Mouse (Mus musculus): Measurements from ENCODE around the gene Fbxo3. TPM values are rescaled to one million over a fixed set of nuclear protein-coding genes. Genes with fewer than 3 reads are reported as not detected.
"Not testable (repeated sequence)": the region's sequence is repeated elsewhere in the genome, so short reads cannot be mapped to it uniquely, and the experiment has no call there.

Fbxo3 gene
- total RNA-seq (2017), result 38.1 to 50.3 TPM (median 42.5 TPM) in 3 replicates

DNA sequence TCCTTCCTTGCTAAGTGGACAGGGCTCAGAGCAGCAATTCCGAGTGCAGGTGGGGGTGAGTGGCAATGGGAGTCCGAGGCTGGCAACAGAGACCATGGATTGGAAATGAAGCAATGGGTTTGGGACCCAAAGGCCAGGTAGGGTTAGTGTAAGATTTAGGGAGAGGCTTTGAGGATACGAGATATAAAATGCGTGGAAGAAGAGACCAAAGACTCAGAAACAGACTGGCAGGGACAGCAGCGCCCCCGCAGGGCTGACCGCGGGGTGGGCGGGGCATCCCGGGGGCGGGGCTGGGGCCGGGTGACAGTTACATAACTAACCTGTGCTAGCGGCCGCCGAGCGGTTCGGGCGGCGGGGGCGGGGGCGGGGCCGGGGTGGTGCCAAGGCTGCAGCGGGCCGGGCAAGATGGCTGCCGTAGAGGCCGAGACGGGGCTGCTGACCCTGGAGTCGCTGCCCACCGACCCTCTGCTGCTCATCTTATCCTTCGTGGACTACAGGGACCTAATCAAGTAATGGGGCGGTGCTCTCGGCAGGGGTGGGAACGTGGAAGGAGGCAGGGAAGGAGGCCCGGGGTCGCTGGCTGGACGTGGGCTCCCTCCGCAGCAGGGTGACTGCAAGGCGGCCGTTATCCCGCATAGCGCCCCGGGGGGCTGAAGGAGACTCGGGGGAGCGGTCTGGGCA is at the start of gene Fbxo3:
Gene Fbxo3 (plus strand): TSS at position 264 of the 681 bp plus-strand sequence.
- peak; percentile 72 for ATAC-seq (replicated peaks; ENCODE audit: insufficient number of reproducible peaks, low FRiP score, low TSS enrichment, poor library complexity, severe bottlenecking)

- ATAC-seq (replicated peaks; ENCODE audit: insufficient number of reproducible peaks, low FRiP score, low TSS enrichment, poor library complexity, severe bottlenecking), result peak; percentile 67; the same call in 1 of the 2 replicates
Measured at GRCm38 (mm10) chr2:103982250-103982649, 45.3 kb upstream of the Fbxo3 start.

GRCm38 (mm10) chr2:103983146-103983545 is 44.4 kb upstream of the Fbxo3 start:
- ATAC-seq (replicated peaks; ENCODE audit: insufficient number of reproducible peaks, low FRiP score, low TSS enrichment, poor library complexity, severe bottlenecking), result no peak

GRCm38 (mm10) chr2:103987595-103987994 is 39.9 kb upstream of the Fbxo3 start:
- ATAC-seq (replicated peaks; ENCODE audit: insufficient number of reproducible peaks, low FRiP score, low TSS enrichment, poor library complexity, severe bottlenecking), result not testable (repeated sequence)

DNA sequence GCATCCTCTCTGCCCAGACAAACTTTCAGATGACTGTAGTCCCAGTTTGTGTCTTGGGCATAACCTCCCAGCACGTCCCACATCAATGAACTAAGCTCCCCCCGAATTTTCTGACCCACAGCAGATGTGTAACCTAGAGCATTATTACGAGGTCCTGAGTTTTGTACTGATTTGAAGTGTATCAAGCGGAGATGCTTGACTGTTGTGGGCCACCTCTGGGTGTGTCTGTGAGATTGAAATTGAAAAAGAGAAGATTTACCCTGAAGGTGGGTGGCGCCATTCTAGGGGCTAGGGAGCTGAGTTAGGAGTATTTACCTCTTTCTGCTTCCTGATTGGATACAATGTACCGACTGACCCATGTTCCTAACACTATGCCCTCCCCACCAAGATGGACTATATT is 37.8 kb upstream of the Fbxo3 start:
- no peak for ATAC-seq (replicated peaks; ENCODE audit: insufficient number of reproducible peaks, low FRiP score, low TSS enrichment, poor library complexity, severe bottlenecking)

GRCm38 (mm10) chr2:103991303-103991702 is 36.2 kb upstream of the Fbxo3 start:
- no peak for ATAC-seq (replicated peaks; ENCODE audit: insufficient number of reproducible peaks, low FRiP score, low TSS enrichment, poor library complexity, severe bottlenecking)

GRCm38 (mm10) chr2:103992162-103992561 is 35.4 kb upstream of the Fbxo3 start:
- ATAC-seq (replicated peaks; ENCODE audit: insufficient number of reproducible peaks, low FRiP score, low TSS enrichment, poor library complexity, severe bottlenecking), result no peak

DNA sequence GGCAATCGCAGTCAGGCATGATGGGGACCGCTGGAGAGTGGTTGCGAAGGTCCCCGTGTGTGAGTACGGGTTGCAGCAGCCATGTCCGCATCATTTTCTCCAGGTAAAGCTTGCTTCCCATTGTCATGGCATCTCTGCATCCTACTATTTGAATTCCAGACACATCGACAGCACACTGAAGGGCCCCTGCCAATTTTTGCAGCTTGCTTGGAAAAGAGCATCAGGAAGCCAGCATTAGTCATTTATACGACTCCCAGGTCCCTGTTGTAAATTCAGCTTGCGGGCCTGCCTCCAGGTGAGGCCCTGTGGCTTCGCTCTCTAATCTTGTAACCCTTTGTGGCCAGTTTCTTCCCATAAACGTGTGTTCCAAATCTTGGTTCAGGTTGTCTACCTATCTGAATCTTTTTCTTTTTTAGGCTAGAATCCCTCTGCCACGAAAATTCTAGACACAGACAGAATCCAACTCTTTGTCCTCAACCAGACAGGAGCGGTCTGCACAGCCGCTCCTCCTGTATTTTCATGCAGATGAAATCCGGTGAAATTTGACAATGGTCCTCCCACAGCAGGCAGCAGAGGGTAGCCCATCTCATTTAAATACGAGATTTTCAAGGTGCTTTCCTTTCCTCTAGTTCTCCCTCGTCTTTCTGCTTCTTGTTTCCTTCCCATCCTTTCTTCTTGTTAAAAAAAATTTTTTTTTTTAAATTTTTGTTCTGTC is 34.7 kb upstream of the Fbxo3 start:
- ATAC-seq (replicated peaks; ENCODE audit: insufficient number of reproducible peaks, low FRiP score, low TSS enrichment, poor library complexity, severe bottlenecking), result no peak

GRCm38 (mm10) chr2:104001076-104001475 is 26.4 kb upstream of the Fbxo3 start:
- ATAC-seq (replicated peaks; ENCODE audit: insufficient number of reproducible peaks, low FRiP score, low TSS enrichment, poor library complexity, severe bottlenecking), result peak; percentile 73

GRCm38 (mm10) chr2:104001861-104002260 is 25.7 kb upstream of the Fbxo3 start:
- no peak for ATAC-seq (replicated peaks; ENCODE audit: insufficient number of reproducible peaks, low FRiP score, low TSS enrichment, poor library complexity, severe bottlenecking)

DNA sequence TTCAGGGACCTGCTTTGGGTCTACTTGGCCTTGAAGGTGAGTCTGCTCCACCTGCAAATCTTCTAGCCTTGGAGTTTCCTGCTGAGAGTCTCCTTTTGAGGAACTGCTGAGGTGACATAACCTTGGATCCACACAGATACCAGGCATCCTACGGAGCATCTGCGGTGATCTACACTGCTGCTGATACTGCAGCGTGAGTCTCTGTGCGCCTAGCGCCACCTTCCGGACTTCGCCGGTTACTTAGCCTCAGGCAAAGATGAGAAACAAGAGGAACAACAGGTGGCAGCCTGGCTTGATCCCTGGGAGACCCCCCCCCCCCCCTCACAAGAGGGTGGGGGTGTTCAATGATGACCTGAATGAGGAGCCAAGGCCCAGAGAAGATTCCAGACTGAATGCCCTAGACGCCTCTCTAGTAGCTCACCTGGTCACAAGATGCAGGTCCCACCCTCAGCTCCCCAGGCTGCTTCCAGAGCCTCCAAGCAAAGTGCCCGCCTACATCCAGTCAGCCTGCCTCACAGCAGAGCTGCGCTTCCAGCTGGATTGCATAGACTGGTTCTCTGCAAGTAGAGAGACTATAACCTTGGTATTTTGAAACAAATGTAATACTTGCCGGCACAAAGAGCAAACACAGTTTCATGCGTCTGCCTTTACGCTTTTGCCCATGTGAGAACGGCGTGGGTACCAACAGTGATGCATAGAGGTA is 24.7 kb upstream of the Fbxo3 start:
- ATAC-seq (replicated peaks; ENCODE audit: insufficient number of reproducible peaks, low FRiP score, low TSS enrichment, poor library complexity, severe bottlenecking), result peak; percentile 51; the same call in 1 of the 2 replicates

DNA sequence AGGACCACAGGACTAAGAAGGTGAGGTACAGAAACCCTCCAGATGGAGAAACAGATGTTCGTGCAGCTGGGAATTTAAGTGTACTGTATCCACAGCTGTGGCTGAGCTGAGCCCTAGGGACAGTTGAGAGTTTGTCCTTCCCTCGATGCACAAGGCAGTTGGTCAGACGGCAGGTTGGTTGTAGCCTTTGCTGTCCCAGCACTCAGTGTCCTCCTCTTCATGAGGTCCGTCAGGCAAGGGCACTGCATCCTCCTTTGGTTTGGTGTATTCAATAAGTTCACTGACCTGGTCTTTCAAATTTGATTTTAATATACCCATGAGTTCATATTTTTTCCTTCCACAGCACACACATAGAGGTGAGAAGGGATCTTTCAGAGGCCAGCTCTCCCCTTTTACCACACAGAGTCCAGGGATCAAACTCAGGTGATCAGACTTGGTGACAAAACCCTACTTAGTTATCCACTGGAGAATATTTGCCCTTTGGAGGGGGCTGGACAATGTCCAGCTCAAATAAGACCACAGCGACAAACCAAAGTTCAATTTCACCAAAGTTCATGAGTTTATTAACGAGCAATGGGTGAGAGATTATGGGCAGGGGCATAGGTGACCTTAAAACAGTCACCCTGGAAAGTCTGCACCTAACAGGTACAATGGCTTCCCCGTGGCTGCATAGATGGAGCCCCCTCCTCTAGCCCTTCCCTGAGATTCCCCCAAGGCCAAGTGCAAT is 19.6 kb upstream of the Fbxo3 start:
- no peak for ATAC-seq (replicated peaks; ENCODE audit: insufficient number of reproducible peaks, low FRiP score, low TSS enrichment, poor library complexity, severe bottlenecking)

GRCm38 (mm10) chr2:104008853-104009252 is 18.7 kb upstream of the Fbxo3 start:
- ATAC-seq (replicated peaks; ENCODE audit: insufficient number of reproducible peaks, low FRiP score, low TSS enrichment, poor library complexity, severe bottlenecking), result not testable (repeated sequence)

GRCm38 (mm10) chr2:104023096-104023495 is 4.4 kb upstream of the Fbxo3 start:
- ATAC-seq (replicated peaks; ENCODE audit: insufficient number of reproducible peaks, low FRiP score, low TSS enrichment, poor library complexity, severe bottlenecking), result no peak

GRCm38 (mm10) chr2:104024656-104025055 is 2.9 kb upstream of the Fbxo3 start:
- ATAC-seq (replicated peaks; ENCODE audit: insufficient number of reproducible peaks, low FRiP score, low TSS enrichment, poor library complexity, severe bottlenecking), result no peak

DNA sequence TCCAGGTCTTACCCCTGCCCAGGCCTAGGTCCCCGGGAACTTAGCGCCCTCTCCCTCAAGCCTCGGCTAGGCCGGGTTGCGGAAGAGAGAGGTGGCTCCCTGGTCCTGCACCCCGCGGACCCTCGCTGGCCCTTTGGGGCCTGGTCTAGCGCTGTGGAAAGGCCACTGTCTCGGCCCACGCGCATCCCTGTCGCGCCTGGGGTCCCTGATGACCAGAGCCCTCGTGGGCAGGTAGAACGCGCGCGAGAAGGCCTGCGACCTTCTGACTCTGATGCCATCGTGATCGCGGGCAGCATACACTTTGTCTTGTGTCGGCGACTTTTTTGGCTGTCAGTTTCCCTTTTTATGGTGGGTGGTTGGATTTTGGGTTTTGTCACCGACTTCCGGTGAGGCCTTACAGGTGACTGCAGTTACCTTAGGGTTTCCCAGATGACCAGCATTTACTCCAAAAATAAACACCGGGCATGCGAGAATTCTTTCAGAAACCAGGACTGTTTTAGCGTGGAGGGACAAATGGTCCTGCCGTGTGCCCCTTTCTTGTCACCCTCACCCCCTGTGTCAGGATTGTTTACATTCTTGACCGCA is 710 bp downstream of the Fbxo3 start, which contains the start of gene 4931422A03Rik:
Gene 4931422A03Rik (minus strand): TSS at position 223 of the 585 bp plus-strand sequence.
- peak; percentile 40 for ATAC-seq (replicated peaks; ENCODE audit: insufficient number of reproducible peaks, low FRiP score, low TSS enrichment, poor library complexity, severe bottlenecking)

DNA sequence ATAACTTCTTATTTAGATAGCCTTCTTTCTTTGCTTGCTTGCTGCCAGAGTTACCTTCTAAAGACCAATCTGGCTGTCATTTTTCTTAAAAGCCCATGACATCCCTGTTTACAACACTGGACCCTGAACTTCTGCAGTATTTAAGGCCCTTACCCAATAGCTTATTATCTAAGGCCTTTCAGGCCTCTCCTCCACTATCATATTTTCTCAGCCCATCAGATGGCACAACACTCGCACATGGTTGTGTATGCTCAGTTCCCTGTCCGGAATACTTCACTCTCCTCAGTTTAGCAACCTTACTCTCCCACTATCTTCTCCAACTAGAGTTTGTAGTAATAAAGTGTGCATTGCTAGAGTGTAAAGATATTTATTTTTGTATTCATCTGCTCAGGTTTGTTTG is 1.6 kb downstream of the Fbxo3 start:
- no peak for ATAC-seq (replicated peaks; ENCODE audit: insufficient number of reproducible peaks, low FRiP score, low TSS enrichment, poor library complexity, severe bottlenecking)

DNA sequence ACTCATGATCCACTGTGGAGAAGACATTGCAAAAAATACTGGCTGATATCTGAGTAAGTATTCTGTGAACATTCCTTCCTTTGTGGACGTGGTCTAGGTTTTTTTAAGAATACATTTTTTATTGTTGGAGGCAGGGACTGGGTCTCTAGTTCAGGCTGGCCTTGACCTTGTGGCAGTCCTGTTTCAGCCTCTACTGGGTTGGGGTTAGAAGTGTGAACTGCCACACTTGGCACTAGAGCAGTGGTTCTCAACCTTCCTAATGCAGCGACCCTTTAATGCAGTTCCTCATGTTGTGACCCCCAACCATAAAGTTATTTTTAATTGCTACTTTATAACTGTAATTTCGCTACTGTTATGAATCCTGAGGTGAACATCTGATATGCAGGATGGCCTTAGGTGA is 2.9 kb downstream of the Fbxo3 start:
- ATAC-seq (replicated peaks; ENCODE audit: insufficient number of reproducible peaks, low FRiP score, low TSS enrichment, poor library complexity, severe bottlenecking), result no peak

GRCm38 (mm10) chr2:104032056-104032455 is 4.5 kb downstream of the Fbxo3 start:
- no peak for ATAC-seq (replicated peaks; ENCODE audit: insufficient number of reproducible peaks, low FRiP score, low TSS enrichment, poor library complexity, severe bottlenecking)

Measured in monocyte, adult 5-6 weeks (primary cell).